8 mouse cellular contexts compared by ENCODE assay signal in genomic region chr9:102423919-102424671, GRCm38 (mm10).
DNase-seq lines count a peak whose midpoint lies in the region; ATAC-seq and TF ChIP-seq lines count a peak whose summit lies in the region.

No protein-coding gene starts in this region.

- peak overlapping the region; percentile 27 for H3K4me2 ChIP-seq in kidney, postnatal 0 days (ENCODE audit: low read length)
- peak overlapping the region; percentile 43 for H3K4me2 ChIP-seq in midbrain, embryonic 13.5 days (replicated peaks)

- peak overlapping the region; percentile 53 for H3K4me3 ChIP-seq in gastrocnemius, adult 2 months
- no peak overlapping the region for H3K4me3 ChIP-seq in kidney, postnatal 0 days (replicated peaks; ENCODE audit: low read depth, low read length)
- no peak overlapping the region for H3K4me3 ChIP-seq in midbrain, embryonic 13.5 days (replicated peaks)

- TF ChIP-seq CTCF in gastrocnemius, adult 2 months (IDR thresholded peaks at IDR 0.05) = no peak
- no peak for TF ChIP-seq CTCF in kidney, postnatal 0 days (IDR thresholded peaks at IDR 0.05; ENCODE audit: low read depth)

- H3K9ac ChIP-seq in kidney, postnatal 0 days (ENCODE audit: low read depth, low read length) = no peak overlapping the region
- peak overlapping the region; percentile 42 for H3K9ac ChIP-seq in midbrain, embryonic 13.5 days (replicated peaks)

- H3K27me3 ChIP-seq in kidney, postnatal 0 days (ENCODE audit: insufficient read depth, low read length) = no peaks in the 10 kb centered on the region
- H3K27me3 ChIP-seq in midbrain, embryonic 13.5 days = peaks cover 3% of the 10 kb centered on the region; the same call in 1 of the 2 replicates

- 16% methylated on average over 20 of the region's 20 CpGs for WGBS in kidney, postnatal 0 days
- WGBS in midbrain, embryonic 13.5 days = 3% methylated on average over 20 of the region's 20 CpGs

- DNase-seq in cerebellum, postnatal 10 days = peak; percentile 38 to 48
- DNase-seq in cerebellum, adult 11-12 months = no peak
- peak; percentile 20 for DNase-seq in Muller cell, postnatal 12 days (ENCODE audit: inconsistent ontology term)
- DNase-seq in gastrocnemius, adult 2 months = peak; percentile 89
- peak; percentile 64 for DNase-seq in kidney, postnatal 0 days (ENCODE audit: low spot score)
- no peak for DNase-seq in thymus, postnatal 36 days
- DNase-seq in urinary bladder, adult 2 months (ENCODE audit: low spot score) = no peak

- ATAC-seq in kidney, postnatal 0 days (replicated peaks; ENCODE audit: low FRiP score, low read depth) = no peak
- ATAC-seq in midbrain, embryonic 13.5 days = peak; percentile 71

- peak overlapping the region; percentile 92 for H3K27ac ChIP-seq in gastrocnemius, adult 2 months
- H3K27ac ChIP-seq in kidney, postnatal 0 days = no peak overlapping the region; the same call in 1 of the 2 replicates
- peak overlapping the region; percentile 86 for H3K27ac ChIP-seq in midbrain, embryonic 13.5 days

- no peaks in the 10 kb centered on the region for H3K36me3 ChIP-seq in kidney, postnatal 0 days (ENCODE audit: insufficient read depth, low read length)
- H3K36me3 ChIP-seq in midbrain, embryonic 13.5 days = no peaks in the 10 kb centered on the region

- intact Hi-C loops in gastrocnemius, adult 2 months (cut with DNase I) = loop anchor here (5.0 kb wide), 1 partner anchor 88 kb away; no protein-coding TSS in a partner anchor

- H3K4me1 ChIP-seq in kidney, postnatal 0 days (replicated peaks; ENCODE audit: insufficient read depth, low read length) = no peaks in the 10 kb centered on the region
- peaks cover 39% of the 10 kb centered on the region for H3K4me1 ChIP-seq in midbrain, embryonic 13.5 days (replicated peaks)

- H3K9me3 ChIP-seq in kidney, postnatal 0 days (replicated peaks; ENCODE audit: low read length) = no peaks in the 10 kb centered on the region
- H3K9me3 ChIP-seq in midbrain, embryonic 13.5 days = no peaks in the 10 kb centered on the region

Comparison
In these comparisons a context has a peak if more than half of its experiments do, and no peak if none do; other contexts are left out.
1. DNase-seq: peak in cerebellum, postnatal 10 days (2 of 2), Muller cell, postnatal 12 days (single experiment), gastrocnemius, adult 2 months (single experiment) and kidney, postnatal 0 days (single experiment); none in cerebellum, adult 11-12 months (single experiment), thymus, postnatal 36 days (0 of 2) and urinary bladder, adult 2 months (single experiment).